Mouse (Mus musculus): ENCODE measurements around the gene H2al1f. TPM values are rescaled to one million over a fixed set of nuclear protein-coding genes. Genes with fewer than 3 reads are reported as not detected.

H2al1f gene
- polyA plus RNA-seq, 1 experiment from 2014 or later = not detected

Other genes starting within 250 kb of the H2al1f start
- not detected in 2 replicates for gene H2al1a, start 15.9 kb upstream of the H2al1f start, polyA plus RNA-seq (2015; fragmentation: Nextera tagmentation; extraction: Ambion mirVana)
- not detected in 2 replicates for gene H2al1b, start 12.7 kb upstream of the H2al1f start, polyA plus RNA-seq (2015; fragmentation: Nextera tagmentation; extraction: Ambion mirVana)
- not detected in 2 replicates for gene H2al1c, start 9.5 kb upstream of the H2al1f start, polyA plus RNA-seq (2015; fragmentation: Nextera tagmentation; extraction: Ambion mirVana)
- gene H2al1d, start 6.3 kb upstream of the H2al1f start, polyA plus RNA-seq (2015; fragmentation: Nextera tagmentation; extraction: Ambion mirVana) = not detected in 2 replicates
- gene H2al1e, start 3.2 kb upstream of the H2al1f start, polyA plus RNA-seq (2015; fragmentation: Nextera tagmentation; extraction: Ambion mirVana) = not detected in 2 replicates
- not detected in 2 replicates for gene H2al1g, start 3.1 kb downstream of the H2al1f start, polyA plus RNA-seq (2015; fragmentation: Nextera tagmentation; extraction: Ambion mirVana)
- not detected in 2 replicates for gene H2al1h, start 6.3 kb downstream of the H2al1f start, polyA plus RNA-seq (2015; fragmentation: Nextera tagmentation; extraction: Ambion mirVana)
- gene H2al1i, start 9.5 kb downstream of the H2al1f start, polyA plus RNA-seq (2015; fragmentation: Nextera tagmentation; extraction: Ambion mirVana) = not detected in 2 replicates
- not detected in 2 replicates for gene H2al1j, start 12.7 kb downstream of the H2al1f start, polyA plus RNA-seq (2015; fragmentation: Nextera tagmentation; extraction: Ambion mirVana)